Mouse (Mus musculus) left cerebral cortex, postnatal 4 days (tissue): ENCODE data around the gene Hoxb13. TPM values are rescaled to one million over a fixed set of nuclear protein-coding genes. Genes with fewer than 3 reads are reported as not detected.
A peak's percentile ranks its signal among the peaks of the same experiment; 100 is the strongest.

Experiments
- DNase-seq: peaks from one replicate; pipeline ENCODE4 v3.0.0-alpha.2; 2022
- intact Hi-C: fragments of 180-260 bp; cut with DNase I; formaldehyde crosslinking; loops from one replicate; pipeline ENCODE4 v1.15.1; 2025
- total RNA-seq, 2 experiments: library from RNA; stranded (reverse); gene quantifications; 2 replicates each; pipeline ENCODE4 v1.2.3; 2021

Hoxb13 gene
- total RNA-seq, 2 experiments from 2014 or later, result not detected

- DNase-seq, result no peak
- intact Hi-C loops, result no loop called here
These were observed 6.8 kb upstream of the Hoxb13 start for GRCm38 (mm10) chr11:96187321-96187720.

DNA sequence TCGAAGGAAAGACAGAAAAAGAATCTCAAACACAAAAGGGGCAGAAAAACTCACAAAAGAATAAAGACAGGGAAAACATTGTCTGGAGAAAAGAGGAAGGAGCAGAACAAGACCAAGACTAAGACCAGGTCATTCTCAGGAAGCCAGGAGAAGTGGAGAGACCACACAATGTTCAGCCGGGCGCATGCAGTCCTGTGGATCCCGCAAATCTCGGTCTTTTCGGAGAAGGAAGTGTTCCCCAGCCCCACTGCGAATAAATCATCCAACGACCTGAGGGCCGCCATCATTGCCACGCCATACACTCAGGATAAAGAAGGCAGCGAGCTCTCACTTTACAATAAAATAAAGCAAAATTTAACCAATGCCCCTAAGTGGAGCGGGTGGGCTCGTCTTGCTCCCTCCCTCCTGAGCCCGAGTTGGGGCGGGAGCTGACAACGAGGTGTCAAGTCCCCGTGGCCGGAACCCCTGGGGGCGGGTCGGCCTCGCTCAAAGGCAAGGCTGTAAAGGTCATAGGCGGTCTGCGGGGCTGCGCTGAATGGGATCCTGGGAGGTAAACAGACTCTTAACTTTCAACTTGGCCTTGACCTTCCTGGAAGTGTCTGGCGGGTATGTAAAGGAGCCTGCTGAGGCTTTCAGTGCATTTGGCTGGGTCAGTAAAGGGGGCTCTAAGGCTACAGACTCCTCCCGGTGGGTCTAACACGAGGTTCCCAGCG, 4.2 kb upstream of the Hoxb13 start:
- DNase-seq, result no peak
- intact Hi-C loops, result no loop called here

DNA sequence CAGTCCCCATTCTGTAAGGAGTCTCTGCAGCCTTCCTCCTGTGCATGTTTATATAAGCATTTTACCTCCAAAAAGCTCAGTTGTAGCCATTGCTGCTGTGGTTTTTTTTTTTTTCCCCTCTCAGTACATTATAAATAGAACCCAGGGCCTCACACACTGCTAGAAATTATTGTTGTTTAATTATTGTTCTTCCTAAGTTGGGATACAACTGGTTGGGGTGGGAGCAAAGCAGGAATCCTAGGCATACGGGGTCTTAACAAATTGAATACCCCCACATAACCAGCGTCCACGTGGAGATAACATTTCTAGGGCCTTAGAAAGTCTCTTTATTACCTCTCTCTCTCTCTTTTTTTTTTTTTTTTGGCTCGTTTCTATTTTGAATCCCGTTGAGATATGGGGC, 3.0 kb upstream of the Hoxb13 start:
- intact Hi-C loops, result no loop called here
- no peak for DNase-seq

DNA sequence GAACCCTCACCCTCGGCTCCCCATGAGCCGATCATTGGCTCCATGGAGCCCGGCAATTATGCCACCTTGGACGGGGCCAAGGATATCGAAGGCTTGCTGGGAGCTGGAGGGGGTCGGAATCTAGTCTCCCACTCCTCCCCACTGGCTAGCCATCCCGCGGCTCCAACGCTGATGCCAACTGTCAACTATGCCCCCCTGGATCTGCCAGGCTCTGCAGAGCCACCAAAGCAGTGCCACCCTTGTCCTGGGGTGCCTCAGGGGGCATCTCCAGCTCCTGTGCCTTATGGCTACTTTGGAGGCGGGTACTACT, 240 bp downstream of the Hoxb13 start:
- intact Hi-C loops, result no loop called here
- no peak for DNase-seq

DNA sequence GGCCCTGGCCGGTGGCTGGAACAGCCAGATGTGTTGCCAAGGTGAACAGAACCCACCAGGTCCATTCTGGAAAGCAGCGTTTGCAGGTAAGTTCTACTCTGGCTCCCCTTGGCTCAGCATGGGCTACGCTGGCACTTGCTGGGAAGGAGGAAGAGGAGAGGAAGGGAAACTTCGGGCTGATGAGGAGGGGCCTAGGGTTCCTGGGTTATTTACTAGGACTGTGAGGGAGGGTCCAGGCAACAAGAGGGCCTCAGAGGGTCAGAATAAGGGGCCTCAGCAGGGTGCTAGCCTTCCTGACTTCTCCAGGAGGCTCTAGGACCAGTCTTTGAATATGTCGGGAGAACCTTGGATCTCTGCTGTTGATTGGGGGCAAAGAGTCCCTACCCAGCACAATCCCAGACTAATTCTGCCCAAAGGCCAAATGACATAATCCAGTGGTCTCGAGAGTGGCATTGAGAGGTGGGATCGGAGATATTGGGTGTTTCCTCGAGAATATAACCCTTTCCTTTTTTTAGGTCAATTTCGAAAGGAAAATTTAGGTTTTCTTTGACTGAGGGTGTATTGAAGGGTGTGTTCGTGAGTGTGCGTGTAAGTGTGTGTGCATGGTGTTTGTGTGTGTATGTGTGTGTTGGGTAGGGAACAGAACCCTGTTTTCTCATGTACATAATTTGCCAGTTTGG, 985 bp downstream of the Hoxb13 start:
- intact Hi-C loops, result no loop called here
- DNase-seq, result no peak

GRCm38 (mm10) chr11:96195769-96196280, 1.7 kb downstream of the Hoxb13 start:
- DNase-seq, result no peak
- intact Hi-C loops, result no loop called here

- peak; percentile 46 for DNase-seq
- intact Hi-C loops, result no loop called here
These were observed 4.5 kb downstream of the Hoxb13 start for GRCm38 (mm10) chr11:96198642-96199041.

- intact Hi-C loops, result no loop called here
- DNase-seq, result no peak
These were observed 5.3 kb downstream of the Hoxb13 start for GRCm38 (mm10) chr11:96199181-96200086.

- intact Hi-C loops, result no loop called here
- DNase-seq, result no peak
These were observed 6.1 kb downstream of the Hoxb13 start for GRCm38 (mm10) chr11:96200183-96200655.

GRCm38 (mm10) chr11:96201741-96202140, 7.6 kb downstream of the Hoxb13 start:
- intact Hi-C loops, result no loop called here

DNA sequence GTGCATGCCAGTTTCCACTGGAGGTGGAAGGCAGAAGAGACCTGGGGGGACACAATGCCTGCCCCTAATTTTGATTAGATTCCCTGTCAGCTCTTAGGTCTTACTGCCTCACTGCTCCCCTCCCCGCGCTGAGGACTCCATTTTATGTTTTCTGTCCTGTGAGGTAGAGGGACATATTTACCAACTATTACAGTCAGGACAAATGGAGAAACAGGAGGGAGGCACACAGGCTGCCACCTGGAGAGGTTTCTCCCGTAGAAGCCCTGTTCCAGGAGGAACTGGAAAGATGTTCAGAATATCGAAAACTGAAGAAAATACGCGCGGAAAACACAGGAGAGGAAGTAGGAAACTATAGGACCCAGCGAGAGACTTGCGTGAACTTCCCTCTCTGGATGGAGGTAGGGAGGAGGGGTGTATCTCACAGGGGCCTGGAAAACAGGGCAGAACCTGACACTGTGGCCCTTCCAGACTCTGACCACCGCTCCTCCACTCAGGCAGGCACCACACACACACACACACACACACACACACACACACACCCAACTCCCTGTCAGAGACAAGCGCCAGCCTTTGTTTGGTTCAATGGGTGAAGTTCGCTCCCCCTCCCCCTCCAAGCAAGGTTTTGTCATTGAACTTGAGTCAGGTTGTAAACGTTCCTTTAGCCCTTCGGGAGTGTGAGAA, 8.4 kb downstream of the Hoxb13 start:
- intact Hi-C loops, result no loop called here

More at GRCm38 (mm10) chr11:96201741-96202140, 7.6 kb downstream of the Hoxb13 start:
- DNase-seq, result no peak

DNA sequence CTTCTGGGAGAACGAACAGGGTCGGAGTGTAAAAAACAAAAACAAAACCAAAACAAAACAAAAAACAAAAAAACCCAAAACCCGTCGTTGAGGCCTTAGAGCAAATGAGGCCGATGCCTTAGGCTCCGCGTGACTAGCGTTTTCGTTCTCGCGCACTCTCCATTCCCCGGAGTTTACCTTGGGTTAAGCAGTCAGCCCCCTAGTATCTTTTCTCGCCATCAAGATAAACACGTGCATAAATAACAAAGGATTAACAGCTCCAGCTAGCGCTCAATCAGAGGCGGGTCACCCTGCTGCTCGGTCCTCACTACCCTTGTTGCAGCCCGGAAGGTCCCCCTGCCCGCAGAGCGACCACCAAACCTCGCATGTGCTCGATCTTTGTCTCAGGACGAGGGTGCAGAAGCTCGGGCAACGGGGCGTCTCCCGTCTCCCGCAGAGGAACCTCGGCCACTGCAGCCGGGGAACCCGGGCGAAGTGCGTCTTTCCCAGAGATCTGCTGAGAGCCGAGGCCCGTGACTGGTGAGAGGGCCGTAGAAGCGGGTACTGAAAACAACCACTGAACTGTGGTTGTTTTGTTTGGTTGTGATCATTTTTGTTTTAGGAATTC, 9.2 kb downstream of the Hoxb13 start:
- intact Hi-C loops, result no loop called here
- no peak for DNase-seq

More for the DNA sequence above, 8.4 kb downstream of the Hoxb13 start:
- no peak for DNase-seq

GRCm38 (mm10) chr11:96203789-96204186, 9.7 kb downstream of the Hoxb13 start:
- no peak for DNase-seq
- intact Hi-C loops, result no loop called here

DNA sequence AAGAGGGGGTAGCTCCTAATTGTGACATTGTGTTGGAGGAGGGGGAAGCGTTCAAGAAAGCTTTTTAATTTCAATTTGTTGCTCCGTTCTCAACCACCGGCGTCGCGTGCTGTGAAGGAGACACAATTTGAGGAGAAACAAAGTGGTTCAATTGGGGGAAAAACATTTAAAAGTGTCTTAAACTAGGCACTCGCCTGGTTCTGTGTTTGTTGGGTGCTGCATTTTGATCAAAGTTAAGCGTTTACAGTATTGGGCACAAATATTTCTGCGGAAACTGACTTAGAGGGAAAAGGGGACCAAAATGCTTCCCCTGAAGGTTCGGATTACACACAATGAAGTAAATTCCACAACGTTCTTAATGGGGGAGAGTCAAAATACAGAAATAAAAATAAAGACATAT, 10.2 kb downstream of the Hoxb13 start:
- DNase-seq, result no peak
- intact Hi-C loops, result no loop called here

DNA sequence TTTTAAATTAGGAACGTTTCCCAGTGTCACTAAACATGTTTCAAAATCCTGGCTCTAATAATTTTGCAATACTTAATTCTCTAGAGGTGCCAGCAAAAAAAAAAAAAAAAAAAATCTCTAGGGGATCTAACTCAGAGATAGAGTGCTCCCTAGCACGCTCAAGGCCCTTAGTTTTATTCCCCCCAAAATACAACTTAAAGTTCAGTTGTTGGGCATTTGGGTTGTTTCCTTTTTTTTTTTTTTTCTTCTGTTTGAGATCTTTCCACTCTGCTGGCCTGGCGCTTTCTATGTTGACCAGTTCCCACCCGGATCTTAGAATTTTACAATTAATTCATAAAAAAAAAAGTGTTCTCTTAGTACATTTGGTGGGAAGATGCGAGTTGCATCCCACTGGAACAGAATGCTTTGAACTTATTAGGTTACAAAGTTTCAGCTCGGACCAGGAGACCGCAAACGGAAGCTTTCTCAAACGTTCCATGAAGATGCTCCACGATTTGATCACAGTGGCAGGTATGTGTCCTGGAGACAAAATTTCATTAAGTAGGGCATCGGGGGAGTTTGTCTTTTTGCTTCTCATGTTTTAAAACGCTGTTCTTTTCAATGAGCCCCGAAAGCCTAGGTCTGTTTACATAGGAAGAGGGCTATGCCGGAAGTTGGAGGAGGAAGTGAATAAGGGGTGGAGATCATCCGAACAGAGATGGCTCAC, 11.5 kb downstream of the Hoxb13 start:
- intact Hi-C loops, result no loop called here
- DNase-seq, result no peak

- intact Hi-C loops, result no loop called here
- DNase-seq, result no peak
These were observed 29.7 kb downstream of the Hoxb13 start for GRCm38 (mm10) chr11:96223813-96224212.

DNA sequence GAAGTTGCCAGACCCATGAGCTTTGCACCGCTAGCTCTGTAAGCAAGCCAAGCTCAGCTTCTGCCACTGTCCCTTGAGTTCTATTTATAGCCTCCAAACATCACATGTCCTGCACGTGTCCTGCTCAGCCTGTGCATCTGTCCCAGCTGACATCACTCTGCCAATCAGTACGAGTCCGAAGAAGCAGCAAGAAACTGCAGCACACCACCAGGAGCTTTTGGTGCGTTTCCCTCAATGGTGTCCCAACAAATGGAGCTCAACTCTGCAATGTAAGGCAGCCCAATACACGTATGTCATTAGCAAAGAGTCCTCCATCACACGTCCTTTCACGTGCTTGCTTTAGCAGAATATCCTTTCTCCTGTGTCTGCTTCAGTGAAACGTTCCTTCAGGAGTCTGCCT, 33.6 kb downstream of the Hoxb13 start:
- intact Hi-C loops, result no loop called here
- DNase-seq, result no peak

GRCm38 (mm10) chr11:96234906-96235305, 40.8 kb downstream of the Hoxb13 start:
- DNase-seq, result peak; percentile 28
- intact Hi-C loops, result loop anchor here (5.0 kb wide), 1 partner anchor 88 kb away; no protein-coding TSS in a partner anchor

- intact Hi-C loops, result no loop called here
- DNase-seq, result peak; percentile 47
These were observed 46.1 kb downstream of the Hoxb13 start for GRCm38 (mm10) chr11:96240211-96240610.
